Mouse (Mus musculus) left cerebral cortex, adult 8-10 months (tissue): ENCODE measurements at regions not wholly inside any gene's neighbourhood (a gene's known extent, or its start where the extent isn't known, plus 50 kb on each side); places are given as distances from the start of the nearest gene placed in this dataset.

ENCODE experiments used
- DNase-seq, 2 experiments: peaks; one replicate each; pipeline ENCODE4 v3.0.0; 2022; ENCODE audit warnings: low spot score in 2 of 2

DNA sequence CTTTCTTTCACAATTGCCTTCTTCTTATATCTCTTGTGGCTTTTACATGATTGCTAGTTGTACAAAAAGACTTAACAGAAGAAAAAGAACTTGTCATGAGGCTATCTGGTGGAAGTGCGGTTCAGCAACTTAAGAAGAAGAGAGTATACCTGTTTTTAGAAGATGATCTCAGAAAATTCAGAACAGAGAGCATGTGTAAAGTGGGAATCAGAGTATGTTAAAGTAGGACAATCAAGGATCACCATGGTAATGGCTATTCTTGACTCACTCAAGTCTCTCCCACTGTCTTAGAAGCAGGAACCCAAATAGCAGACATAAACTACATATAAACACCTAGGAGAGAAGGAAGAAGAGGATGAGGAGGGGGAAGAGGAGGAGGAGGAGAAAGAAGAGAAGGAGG, 857.9 kb upstream of the Nr2f1 start:
- no peak for DNase-seq

DNA sequence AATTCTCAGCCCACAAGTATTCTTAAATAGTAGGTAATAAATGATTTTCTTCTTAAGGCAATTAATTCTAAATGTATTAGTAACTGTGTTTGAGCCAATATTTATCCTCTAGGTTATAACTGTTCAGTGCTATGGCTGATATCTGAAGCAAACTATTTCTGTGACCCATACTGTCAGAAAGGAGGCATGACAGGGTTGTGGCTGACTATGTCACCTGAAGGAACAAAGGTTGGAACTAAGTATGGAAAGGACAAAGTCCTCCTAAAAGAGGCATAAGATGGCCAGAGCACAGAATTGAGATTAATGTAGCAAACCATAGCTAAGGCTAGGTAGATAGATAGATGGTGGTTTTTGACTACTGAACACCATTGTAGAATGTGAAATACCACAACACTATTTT, 854.9 kb upstream of the Nr2f1 start:
- no peak for DNase-seq

DNA sequence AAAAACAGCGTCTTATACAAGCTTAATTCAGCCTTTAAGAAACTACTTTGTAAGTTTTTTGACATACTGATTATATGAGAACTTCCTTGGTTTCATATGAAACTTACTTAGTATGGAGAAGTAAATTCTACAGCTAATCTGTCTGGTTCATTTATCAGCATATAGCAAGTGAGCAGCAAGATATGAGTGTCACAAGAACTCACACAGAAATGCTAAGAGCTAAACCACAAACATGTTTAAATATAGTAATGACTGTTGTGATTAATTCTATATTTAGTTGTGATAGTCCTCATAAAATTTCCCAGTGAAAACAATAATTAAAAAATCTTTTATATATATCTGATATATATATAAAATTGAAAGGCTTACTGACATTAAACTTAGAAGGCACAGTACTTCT, 853.9 kb upstream of the Nr2f1 start:
- no peak for DNase-seq

DNA sequence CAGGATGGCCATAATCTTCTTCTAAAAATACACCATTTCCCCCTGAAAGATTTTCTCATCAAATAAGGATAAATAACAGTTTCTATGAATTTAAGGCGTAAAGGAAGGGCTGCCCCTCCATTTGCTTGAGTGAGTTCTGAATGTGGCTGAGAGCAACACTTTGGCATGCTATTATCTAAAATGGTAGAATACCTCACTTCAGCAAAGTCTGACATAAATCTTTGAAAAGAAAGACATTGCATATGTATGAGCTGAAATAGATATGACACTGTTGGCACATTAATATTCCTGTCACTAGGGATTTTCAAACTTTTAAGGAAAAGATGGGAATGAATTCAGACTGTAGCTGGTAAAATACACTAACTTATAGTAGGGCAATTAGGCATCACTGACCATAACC, 847.7 kb upstream of the Nr2f1 start:
- DNase-seq, result no peak

DNA sequence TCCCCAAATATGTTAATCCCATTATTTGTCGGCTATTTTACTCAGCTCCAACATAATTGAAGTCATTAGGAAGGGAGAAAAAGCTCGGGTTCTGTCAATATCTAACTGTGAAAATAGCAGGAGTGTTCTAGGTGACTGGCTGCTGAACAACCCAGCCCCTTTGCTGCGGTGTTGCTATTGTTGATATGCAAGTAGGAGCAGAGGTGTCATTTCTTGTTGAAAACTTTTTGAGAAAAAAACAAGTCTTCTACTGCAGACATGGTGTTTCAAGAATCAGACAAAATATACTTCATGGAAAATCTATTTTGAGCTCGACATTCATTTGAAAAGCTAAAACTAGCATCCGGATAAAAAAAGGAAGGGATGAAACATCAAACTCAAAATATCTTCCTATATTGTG, 845.1 kb upstream of the Nr2f1 start:
- DNase-seq, result no peak

DNA sequence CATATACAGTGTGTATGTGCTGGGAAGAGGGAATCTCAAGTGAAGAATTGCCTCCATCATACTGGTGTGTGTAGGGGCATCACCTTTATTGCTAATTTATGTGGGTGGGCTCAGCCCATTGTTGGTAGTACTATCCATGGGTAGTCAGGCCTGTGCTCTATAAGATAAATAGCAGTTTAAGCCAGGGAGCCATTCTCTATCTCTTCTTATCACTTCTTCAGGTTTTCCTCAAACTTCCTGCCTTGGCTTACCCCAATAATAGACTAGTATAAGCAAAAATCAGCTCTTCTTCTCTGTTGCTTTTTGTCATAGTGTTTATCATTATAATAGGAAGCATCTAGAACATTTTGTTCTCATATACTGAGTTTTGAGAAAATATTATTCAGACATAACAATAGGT, 838.3 kb upstream of the Nr2f1 start:
- no peak for DNase-seq

DNA sequence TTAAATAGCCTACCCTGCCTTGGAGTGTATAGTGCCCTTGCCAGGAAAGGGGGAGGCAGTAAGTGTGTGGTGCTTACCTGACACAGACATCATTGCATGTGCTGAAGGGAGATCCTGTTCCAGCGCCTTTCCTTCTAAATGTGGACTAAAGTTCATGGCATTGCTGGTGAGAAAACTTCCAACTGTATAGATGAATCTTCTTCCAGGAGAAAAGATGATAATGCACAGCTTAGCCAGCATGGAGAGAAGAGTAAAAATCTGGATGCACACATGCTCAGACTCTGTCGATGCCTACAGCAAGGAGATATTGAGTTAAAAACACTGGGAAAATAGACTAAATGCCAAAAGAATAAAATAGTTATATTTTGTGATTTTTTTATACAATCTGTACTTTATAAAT, 835.7 kb upstream of the Nr2f1 start:
- DNase-seq, result no peak

DNA sequence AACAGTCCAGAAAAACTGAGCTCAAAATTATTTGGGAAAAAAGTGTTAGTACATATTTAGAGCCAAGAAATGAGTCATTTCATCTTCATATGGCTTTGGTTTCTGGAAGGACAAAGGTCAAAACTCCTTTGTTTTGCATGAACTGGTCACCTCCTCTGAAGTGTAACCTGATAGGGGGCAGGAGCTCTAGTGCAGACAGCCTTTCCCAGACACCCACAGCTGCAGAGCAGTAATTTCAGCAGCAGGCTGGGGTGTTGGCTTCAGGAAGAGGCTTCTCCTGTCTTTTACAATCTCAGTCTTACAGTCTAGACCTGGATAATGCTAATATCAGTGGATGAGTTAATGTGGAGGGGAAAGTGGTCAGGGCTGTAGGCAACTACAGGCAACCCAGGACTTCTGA, 830.4 kb upstream of the Nr2f1 start:
- DNase-seq, result no peak

DNA sequence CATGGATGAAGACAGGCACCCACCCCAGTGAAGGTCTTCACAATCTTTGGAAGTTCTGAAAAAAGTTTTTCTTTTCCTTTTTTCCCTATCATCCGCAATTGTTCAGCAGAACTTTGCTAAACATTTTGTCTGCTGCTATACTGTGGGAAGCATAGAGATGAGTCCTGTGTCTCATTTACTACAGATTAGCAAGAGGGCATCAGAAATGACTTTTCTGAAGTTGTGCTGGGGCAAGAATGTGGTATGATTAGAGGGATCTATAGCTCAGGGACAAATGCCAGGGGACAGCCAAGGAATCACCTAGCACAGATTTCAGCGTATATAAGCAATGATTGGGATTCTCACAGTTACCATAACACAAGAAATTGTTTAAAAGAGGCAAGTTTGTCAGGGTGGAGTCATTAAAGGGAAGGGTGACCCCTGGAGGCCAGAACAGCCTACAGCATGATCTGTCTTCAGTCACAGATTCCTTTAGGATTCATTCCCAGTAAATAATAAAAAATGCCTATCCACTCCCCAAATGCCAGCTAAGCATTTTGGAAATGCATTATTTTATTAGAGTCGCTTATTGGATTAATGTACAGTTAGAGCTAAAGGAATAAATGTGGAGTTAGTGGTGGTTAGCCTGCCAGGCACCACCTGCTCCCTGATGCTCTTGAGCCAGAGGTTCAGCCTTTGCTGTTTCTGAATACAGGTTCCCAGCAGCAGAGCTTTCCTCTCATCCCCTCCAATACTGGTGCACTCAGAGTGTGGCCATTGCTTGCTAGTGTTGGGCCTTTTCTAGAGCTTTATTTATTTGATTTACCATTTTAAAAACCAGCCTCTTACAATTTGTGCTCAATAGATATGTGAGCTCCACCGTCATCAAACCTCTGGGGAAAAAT, 828.6 kb upstream of the Nr2f1 start:
- DNase-seq, result peak in 1 of 2 experiments; percentile 22

DNA sequence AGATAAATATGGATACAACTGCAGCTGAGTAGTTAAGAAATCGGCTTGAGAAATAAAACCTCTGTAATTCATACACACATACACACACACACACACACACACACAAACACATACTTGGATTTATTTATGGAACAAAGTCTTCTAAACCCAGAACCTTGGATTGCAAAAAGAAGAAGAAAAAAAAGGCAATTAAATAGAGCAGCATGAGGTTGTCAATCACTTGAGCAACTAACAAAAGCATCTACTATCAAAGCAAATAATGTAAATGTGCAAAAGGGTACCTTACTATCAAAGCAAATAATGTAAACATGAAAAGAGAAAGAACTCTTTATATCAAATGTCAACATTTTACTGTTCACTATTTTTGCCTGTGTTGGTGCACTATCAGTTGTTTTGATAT, 826.1 kb upstream of the Nr2f1 start:
- DNase-seq, result no peak

DNA sequence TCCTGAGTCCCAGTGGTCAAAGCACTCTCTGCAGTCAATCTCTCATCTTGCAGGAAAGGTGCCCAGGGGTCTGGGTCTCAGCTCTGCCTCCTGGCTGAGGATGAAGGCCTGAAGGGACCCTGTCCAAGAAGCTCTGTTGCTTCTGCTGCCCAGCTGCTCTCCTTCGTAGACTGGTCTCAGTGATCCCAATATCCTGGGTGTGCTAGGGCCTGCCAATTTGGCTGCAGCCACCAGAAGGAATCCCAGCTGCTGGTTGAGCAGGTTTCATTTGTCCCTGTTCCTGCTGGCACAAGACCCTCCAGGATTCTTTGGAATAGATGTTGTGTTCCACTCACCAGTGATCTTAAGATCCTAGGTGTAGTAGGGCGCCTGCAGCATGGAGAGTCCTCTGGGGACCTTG, 818.5 kb upstream of the Nr2f1 start:
- no peak for DNase-seq

DNA sequence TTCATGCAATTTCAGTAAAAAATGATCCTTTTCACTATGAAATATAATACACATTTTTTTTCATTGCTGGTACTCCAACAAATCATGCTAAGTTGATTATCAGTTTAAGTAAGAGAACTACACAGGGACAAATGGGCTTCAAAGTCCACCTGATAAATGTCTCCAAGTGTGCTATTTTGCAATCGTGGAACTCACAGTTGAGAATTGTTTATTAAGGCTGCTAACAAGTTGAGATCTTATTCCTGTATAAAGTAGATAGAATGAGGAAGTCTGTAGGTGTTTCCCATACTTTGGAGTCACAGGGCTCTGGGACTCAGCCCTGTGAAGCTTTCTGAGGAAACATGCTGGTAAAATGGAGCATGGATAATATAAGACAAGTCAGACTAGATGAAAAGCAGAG, 803.8 kb upstream of the Nr2f1 start:
- no peak for DNase-seq

DNA sequence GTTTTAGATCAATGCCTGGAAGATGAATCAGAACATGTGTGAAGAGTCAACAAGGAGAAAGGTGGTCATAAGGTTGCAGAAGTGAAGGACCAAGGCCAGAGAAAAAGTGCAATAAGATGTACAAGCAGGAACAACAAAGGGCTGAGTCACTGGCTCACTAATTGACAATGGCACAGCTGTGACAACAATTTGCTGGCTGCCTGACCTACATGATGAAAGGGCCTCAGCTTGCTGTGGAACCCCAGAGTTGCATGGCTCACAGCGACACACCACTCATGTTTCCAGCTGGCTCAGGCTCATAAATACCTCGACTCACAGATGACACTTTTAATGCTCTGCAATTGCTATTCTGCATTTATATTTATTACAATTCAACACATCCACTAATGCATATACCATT, 799.3 kb upstream of the Nr2f1 start:
- no peak for DNase-seq

DNA sequence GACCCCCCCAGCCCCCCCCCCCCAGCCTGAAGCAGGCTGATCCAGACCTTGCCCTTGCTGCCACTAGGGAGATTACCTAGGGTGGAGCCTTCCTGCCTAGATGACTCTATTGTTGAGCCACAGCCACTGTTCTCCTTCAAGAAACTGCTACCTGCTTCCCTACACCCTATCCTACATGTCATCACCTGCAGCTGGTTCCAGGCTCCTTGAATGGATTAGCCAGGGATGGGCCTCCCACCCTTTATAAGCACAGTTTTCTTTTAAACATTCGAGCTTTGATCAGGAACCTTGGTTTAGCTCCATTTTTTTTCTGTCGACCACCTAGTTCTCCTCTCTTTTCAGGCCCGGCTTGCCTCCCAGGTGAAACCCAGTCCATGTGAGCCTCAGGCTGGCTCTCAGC, 792.8 kb upstream of the Nr2f1 start:
- DNase-seq, result no peak

DNA sequence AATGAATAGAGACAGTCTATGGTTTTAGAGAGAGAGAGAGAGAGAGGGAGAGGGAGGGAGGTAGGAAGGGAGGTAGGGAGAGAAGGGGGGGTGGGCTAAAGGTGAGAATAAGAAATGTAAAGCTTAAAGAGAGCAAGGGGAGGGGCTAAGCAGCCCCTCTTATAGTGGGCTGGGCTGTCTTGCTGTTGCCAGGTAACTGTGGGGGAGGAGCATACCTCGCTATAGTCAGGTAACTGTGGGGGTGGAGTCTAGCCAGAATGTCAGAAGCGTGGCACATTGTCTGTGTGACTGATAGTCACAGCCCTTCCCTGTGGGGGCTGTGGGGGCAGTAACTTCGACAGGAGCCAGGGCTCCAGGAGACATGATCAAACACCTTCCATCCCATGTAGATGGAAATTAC, 786.4 kb upstream of the Nr2f1 start:
- no peak for DNase-seq

DNA sequence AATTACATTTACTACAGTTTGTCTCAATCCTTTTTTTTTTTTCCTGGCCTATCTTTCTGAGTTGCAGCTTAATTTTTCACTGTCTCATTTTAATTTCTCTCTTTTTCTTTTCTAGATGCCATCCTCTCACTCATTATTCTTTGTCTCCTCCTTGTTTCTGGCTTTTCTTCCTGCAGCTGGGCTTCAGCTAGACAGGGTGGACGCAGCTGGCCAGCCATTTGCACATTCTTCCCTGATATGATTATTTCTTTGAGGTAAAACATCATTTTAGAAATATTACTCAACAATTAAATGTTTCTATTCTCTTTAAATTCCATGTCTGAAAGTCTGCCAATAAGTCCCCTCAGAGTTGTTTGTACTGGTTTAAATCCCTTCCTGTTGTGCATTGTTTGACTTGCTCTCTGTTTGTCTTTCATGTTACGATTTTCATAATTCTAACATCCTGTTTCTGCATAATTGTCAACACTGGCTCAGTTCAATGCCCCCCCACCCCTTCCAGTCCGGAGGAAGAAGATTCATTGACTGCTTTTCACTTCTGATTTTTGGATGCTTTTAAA, 777.7 kb upstream of the Nr2f1 start:
- DNase-seq, result no peak

DNA sequence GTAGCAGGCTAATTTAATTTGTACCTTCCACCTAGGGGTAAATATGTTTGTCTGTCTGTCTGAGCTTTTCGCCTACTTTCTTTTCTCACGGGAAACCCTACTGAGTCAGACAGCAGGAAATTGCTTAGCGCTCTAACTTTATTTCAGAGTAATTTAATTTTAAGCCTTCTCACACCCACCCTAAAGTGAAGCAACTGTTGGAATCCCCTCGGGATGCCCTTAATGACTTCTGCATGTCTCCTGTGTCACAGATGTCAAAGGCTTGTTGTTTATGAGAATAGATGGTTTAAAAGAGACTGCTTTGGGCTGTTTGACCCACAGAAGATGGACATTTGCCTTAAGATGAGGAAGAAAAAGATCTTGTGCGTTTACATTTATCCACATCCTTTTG, 738.8 kb upstream of the Nr2f1 start:
- no peak for DNase-seq

DNA sequence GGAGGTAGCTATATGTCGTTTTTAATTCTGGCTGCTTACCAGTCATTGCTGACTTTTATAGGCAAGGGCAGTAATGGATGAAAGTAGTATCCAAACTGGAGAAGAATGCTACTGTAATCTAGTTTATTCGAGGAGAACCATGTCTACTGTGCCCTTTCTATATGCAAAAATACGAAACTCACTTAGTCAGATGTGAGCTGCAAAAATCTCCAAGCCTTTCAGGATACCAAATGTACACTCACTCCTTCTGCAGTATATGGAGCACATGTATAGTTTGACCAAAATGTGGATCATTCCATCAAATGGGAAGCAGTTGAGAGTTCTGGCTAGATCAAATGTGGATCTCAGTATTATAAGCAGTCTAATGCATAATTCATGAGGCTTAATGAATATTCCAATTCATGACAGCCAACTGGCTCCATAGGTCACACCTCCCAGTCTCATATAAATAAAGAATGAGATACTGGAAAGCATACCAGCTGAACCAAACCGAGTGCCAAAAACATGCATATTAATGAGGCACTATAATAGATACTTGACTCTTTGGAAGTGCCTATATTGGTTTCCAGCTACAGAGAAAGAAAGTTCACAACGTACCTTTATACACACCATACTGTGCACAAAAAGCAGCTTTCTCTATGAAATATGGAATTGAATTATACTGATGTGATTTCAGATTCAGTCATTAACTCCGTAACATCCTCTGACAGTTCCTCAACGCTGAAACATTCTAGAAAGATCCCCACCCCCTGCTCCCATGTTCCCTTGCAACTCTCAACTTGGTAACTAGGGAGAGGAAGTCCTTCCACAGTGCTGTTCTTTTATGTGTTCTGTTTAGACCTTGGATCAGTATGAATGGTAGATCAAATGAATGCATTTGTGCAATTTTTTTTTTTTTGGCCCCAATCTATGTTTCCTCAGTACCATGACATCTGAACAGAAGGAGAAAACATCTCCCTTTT, 738.1 kb upstream of the Nr2f1 start:
- DNase-seq, result no peak

DNA sequence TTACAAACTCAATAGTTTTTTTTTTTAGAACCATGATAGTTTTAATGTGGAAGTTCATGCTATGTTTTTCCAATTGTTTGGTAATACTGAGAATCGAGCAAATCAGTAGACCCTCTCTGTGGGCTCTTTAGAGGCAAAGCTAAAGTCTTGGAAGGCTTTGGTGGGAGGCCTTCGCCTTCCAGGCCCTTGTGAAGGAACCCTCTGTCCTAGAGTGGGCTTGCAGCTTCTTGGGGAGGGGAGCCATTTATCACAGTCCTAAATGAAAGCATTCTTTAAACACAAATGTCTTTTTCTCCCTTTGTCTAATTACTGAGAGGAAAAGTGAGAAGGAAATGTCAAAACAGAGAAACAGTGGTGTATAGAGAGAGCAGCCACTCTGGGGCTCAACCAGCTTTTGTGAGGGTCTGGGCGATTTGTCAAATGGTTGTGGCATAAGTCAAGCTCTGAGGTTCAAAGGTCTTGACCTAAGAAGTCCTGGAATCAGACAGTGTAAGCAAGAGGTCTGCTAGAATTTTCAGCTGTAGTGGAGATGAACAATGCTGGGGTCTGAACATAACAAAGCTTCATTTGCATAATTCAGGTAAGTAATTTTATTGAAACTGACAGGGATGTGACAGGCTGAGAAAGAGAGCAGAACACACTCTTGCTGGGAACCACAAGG, 736.6 kb upstream of the Nr2f1 start:
- no peak for DNase-seq

DNA sequence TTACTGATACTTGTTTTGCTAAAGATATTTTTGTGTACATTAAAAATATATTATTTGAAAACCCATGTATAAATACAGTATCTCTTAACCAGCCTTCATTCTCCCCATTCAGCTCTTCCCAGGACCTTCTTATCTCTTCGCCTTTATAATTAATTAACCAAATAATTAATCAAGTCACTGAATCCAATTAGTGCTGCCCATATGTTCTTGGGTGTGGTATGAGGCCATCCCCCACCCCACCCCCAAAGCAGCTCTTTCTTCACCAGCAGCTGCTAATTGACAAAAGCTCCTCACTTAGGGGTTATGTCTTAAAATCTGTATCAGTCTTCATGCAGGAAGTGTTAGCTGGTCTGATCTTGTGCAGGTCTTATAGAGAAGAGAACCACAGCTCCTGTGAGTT, 728.8 kb upstream of the Nr2f1 start:
- no peak for DNase-seq

DNA sequence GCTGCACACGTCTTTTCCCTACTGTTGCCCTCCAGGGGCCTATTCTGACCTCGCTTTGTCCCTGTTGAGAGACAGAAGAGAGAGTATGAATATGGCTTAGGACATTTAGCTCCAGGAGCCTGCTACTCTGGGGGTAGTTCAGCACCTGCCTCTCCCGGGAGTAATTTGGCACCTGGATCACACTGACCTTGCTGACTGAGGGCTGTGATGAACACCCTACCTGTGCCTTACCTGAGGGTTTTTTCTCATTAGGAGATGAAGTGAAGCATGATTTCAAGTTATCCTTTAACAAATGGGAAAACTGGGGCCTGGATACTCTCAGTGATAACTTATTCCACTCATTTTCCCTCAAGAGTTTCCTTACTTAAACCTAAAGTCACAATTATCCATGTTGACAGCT, 721.2 kb upstream of the Nr2f1 start:
- DNase-seq, result no peak

DNA sequence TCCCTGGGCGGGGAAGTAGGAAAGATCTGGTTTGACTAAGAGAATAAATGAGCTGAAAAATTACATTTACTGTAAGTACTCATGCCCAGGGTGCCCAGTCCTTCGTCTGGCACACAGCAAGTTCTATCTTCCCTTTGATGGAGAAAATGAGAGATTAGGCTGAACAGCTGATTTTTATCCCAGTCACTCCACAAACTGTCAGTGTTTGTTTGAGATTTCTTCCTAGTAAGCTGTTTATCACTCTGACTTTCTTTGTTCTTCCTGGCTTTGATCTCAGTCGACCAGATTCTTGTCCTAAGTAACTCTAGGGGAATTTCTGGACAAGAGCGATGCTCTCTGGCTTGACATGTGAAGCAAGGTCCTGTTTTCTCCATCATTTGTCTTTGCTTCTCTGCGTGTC, 710.3 kb upstream of the Nr2f1 start:
- DNase-seq, result no peak
